Mouse (Mus musculus): ENCODE data around the gene Ncaph. TPM values are rescaled to one million over a fixed set of nuclear protein-coding genes. Genes with fewer than 3 reads are reported as not detected.

The Ncaph gene
- polyA plus RNA-seq, 1 experiment from 2014 or later, result 19.2 TPM

- Histone ChIP-seq H3K4me3 (ENCODE audit: inconsistent target) (peak within 1 kb of the TSS; percentile 76), H3K36me3 (ENCODE audit: inconsistent target) (0 out of 2 replicates have a peak, but pooled peaks cover 18% of the 10 kb centered on the region), H3K79me2 (ENCODE audit: inconsistent target) (peaks cover 48% of the 10 kb centered on the region), H3K27ac (peak within 1 kb of the TSS; percentile 64)
- under 1% methylated on average over 22 of the region's 32 CpGs for WGBS (ENCODE audit: missing documents)
Observed at GRCm38 (mm10) chr2:127070435-127070841, 63.3 kb downstream of the Ncaph start, which contains the start of gene Blvra. Blvra (plus strand) TSS chr2:127070665.

GRCm38 (mm10) chr2:127069781-127070434 is 63.8 kb downstream of the Ncaph start:
- Histone ChIP-seq H3K27ac (peak overlapping the region; percentile 54), H3K4me3 (ENCODE audit: inconsistent target) (peak overlapping the region; percentile 76; the same call in 1 of the 2 replicates), H3K36me3 (ENCODE audit: inconsistent target) (0 out of 2 replicates have a peak, but pooled peaks cover 22% of the 10 kb centered on the region), H3K79me2 (ENCODE audit: inconsistent target) (peaks cover 43% of the 10 kb centered on the region)
- 34% methylated on average over 11 of the region's 11 CpGs for WGBS (ENCODE audit: missing documents)

- Histone ChIP-seq H3K27ac (no peak overlapping the region), H3K36me3 (ENCODE audit: inconsistent target) (peaks cover 15% of the 10 kb centered on the region; the same call in 1 of the 2 replicates), H3K4me3 (ENCODE audit: inconsistent target) (no peak overlapping the region), H3K79me2 (ENCODE audit: inconsistent target) (peaks cover 32% of the 10 kb centered on the region)
- 98% methylated on average over 7 of the region's 7 CpGs for WGBS (ENCODE audit: missing documents)
Observed at GRCm38 (mm10) chr2:127068806-127069205, 64.9 kb downstream of the Ncaph start.

GRCm38 (mm10) chr2:127061471-127061870 is 72.3 kb downstream of the Ncaph start:
- WGBS (ENCODE audit: missing documents), result 95% methylated on average over 9 of the region's 9 CpGs
- Histone ChIP-seq H3K27ac (no peak overlapping the region), H3K36me3 (ENCODE audit: inconsistent target) (peaks cover 57% of the 10 kb centered on the region), H3K79me2 (ENCODE audit: inconsistent target) (no peaks in the 10 kb centered on the region), H3K4me3 (ENCODE audit: inconsistent target) (no peak overlapping the region)

Other genes starting within 250 kb of the Ncaph start
- gene Sppl2a, start 200.7 kb downstream of the Ncaph start, polyA plus RNA-seq (2018), result 64.1 to 120 TPM (median 88.4 TPM) in 3 replicates
- 6.6 to 8.9 TPM (median 8.1 TPM) in 3 replicates for gene Ap4e1, start 125.2 kb downstream of the Ncaph start, polyA plus RNA-seq (2018)
- 157 to 191 TPM (median 182 TPM) in 3 replicates for gene Blvra, start 63.3 kb downstream of the Ncaph start, polyA plus RNA-seq (2018)
- 18.4 to 28.0 TPM (median 22.5 TPM) in 3 replicates for gene Itpripl1, start 9.5 kb upstream of the Ncaph start, polyA plus RNA-seq (2018)
- gene 1810024B03Rik, start 74.3 kb upstream of the Ncaph start, polyA plus RNA-seq (2018), result 0.63 to 1.0 TPM (median 0.79 TPM) in 3 replicates
- gene Snrnp200, start 74.4 kb upstream of the Ncaph start, polyA plus RNA-seq (2018), result 44.6 to 52.3 TPM (median 48.2 TPM) in 3 replicates
- 34.0 to 44.5 TPM (median 35.1 TPM) in 3 replicates for gene Ciao1, start 113.9 kb upstream of the Ncaph start, polyA plus RNA-seq (2018)
- 41.4 to 70.2 TPM (median 50.3 TPM) in 3 replicates for gene Tmem127, start 114.0 kb upstream of the Ncaph start, polyA plus RNA-seq (2018)
- gene Stard7, start 136.3 kb upstream of the Ncaph start, polyA plus RNA-seq (2018), result 14.5 to 35.9 TPM (median 26.1 TPM) in 3 replicates
- gene Dusp2, start 202.2 kb upstream of the Ncaph start, polyA plus RNA-seq (2018), result 2.5 to 7.1 TPM (median 3.9 TPM) in 3 replicates
- gene Astl, start 204.7 kb upstream of the Ncaph start, polyA plus RNA-seq (2018), result not detected in 3 replicates
- gene Adra2b, start 229.3 kb upstream of the Ncaph start, polyA plus RNA-seq (2018), result not detected in 3 replicates

All from macrophage (primary cell).